Mouse (Mus musculus) lung, adult 2 months (tissue): ENCODE results near the gene Smyd2.

Experiments used
- CTCF ChIP-seq: fragments of 200-500 bp; IDR thresholded peaks from 2 replicates; pipeline ENCODE4 v1.5.1; 2011; ENCODE audit warnings: mild to moderate bottlenecking, low read length, control low read depth; ENCODE audit not compliant: insufficient read depth
- POLR2A ChIP-seq: fragments of 200-500 bp; IDR thresholded peaks from 2 replicates; pipeline ENCODE4 v1.6.1; 2011; ENCODE audit warnings: low read depth, mild to moderate bottlenecking, control low read depth, low read length, borderline replicate concordance; ENCODE audit errors: extremely low read depth

DNA sequence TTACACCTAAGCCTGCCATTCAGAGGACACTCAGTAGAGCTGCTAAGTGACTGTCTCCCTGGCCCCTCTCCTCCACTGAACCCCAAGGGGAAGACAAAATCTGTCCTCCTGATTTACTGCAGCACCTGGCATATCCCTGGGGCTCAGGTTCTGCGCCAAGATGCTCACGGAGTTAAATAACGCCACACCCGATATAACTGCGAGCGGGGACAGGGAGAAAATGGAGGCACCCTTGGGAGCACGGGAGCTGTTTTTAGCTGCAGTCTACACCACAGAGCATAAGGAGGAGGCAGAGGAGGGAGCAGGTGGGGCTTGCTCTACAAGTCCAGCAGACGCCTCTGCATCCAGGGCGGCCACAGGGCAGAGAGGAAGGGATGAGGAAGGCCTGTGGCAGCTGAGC lies 19.8 kb downstream of the Smyd2 start:
- TF ChIP-seq CTCF = no peak
- TF ChIP-seq POLR2A = no peak
